Mouse (Mus musculus) cerebellum, adult 2 months (tissue): Measurements from ENCODE around the gene Prdm11.

Source experiments
- CTCF ChIP-seq: fragments of 200-500 bp; IDR thresholded peaks from 2 replicates; pipeline ENCODE4 v1.5.1; 2011; ENCODE audit warnings: low read depth, mild to moderate bottlenecking, control low read depth, low read length, moderate library complexity, borderline replicate concordance; ENCODE audit not compliant: insufficient read depth
- POLR2A ChIP-seq: fragments of 200-500 bp; IDR thresholded peaks from 2 replicates; pipeline ENCODE4 v1.6.1; 2011; ENCODE audit warnings: low read length, control low read depth, borderline replicate concordance; ENCODE audit not compliant: insufficient read depth

- TF ChIP-seq POLR2A (no peak), CTCF (no peak)
Measured at GRCm38 (mm10) chr2:92982591-92983272, 63.2 kb downstream of the Prdm11 start.
